Mouse (Mus musculus): ENCODE measurements at regions not wholly inside any gene's neighbourhood (a gene's known extent, or its start where the extent isn't known, plus 50 kb on each side); places are given as distances from the start of the nearest gene placed in this dataset.

GRCm38 (mm10) chr7:40674397-40674796 lies 223.7 kb upstream of the Vstm2b start:
- no peak for DNase-seq

GRCm38 (mm10) chr7:40677601-40678000 lies 220.5 kb upstream of the Vstm2b start:
- peak; percentile 76 to 79 for DNase-seq

- peak in 1 of 2 experiments; percentile 46 for DNase-seq
Measured at GRCm38 (mm10) chr7:40680567-40680966, 217.6 kb upstream of the Vstm2b start.

- peak in 1 of 2 experiments; percentile 23 for DNase-seq
Measured at GRCm38 (mm10) chr7:40680993-40681392, 217.1 kb upstream of the Vstm2b start.

GRCm38 (mm10) chr7:40683176-40683575 lies 215.0 kb upstream of the Vstm2b start:
- DNase-seq, result peak; percentile 66 to 82

GRCm38 (mm10) chr7:40683641-40684040 lies 214.5 kb upstream of the Vstm2b start:
- DNase-seq, result no peak

GRCm38 (mm10) chr7:40687005-40687404 lies 211.1 kb upstream of the Vstm2b start:
- DNase-seq, result no peak

GRCm38 (mm10) chr7:40688546-40688945 lies 209.6 kb upstream of the Vstm2b start:
- no peak for DNase-seq

GRCm38 (mm10) chr7:40693755-40694154 lies 204.4 kb upstream of the Vstm2b start:
- no peak for DNase-seq

- no peak for DNase-seq
Measured at GRCm38 (mm10) chr7:40697551-40697950, 200.6 kb upstream of the Vstm2b start.

- DNase-seq, result no peak
Measured at GRCm38 (mm10) chr7:40698309-40698708, 199.8 kb upstream of the Vstm2b start.

- DNase-seq, result no peak
Measured at GRCm38 (mm10) chr7:40699633-40700032, 198.5 kb upstream of the Vstm2b start.

- no peak for DNase-seq
Measured at GRCm38 (mm10) chr7:40700656-40701055, 197.5 kb upstream of the Vstm2b start.

- peak in 1 of 2 experiments; percentile 17 for DNase-seq
Measured at GRCm38 (mm10) chr7:40702191-40703045, 195.7 kb upstream of the Vstm2b start.

- DNase-seq, result no peak
Measured at GRCm38 (mm10) chr7:40708231-40708630, 189.9 kb upstream of the Vstm2b start.

GRCm38 (mm10) chr7:40717991-40718390 lies 180.1 kb upstream of the Vstm2b start:
- no peak for DNase-seq

GRCm38 (mm10) chr7:40736971-40737468 lies 161.1 kb upstream of the Vstm2b start:
- DNase-seq, result no peak

GRCm38 (mm10) chr7:40737496-40737895 lies 160.6 kb upstream of the Vstm2b start:
- no peak for DNase-seq

- no peak for DNase-seq
Measured at GRCm38 (mm10) chr7:40738174-40738573, 160.0 kb upstream of the Vstm2b start.

GRCm38 (mm10) chr7:40742553-40743151 lies 155.5 kb upstream of the Vstm2b start:
- no peak for DNase-seq

GRCm38 (mm10) chr7:40751779-40752178 lies 146.3 kb upstream of the Vstm2b start:
- DNase-seq, result peak; percentile 25 to 41

- no peak for DNase-seq
Measured at GRCm38 (mm10) chr7:40752195-40752594, 145.9 kb upstream of the Vstm2b start.

- no peak for DNase-seq
Measured at GRCm38 (mm10) chr7:40753490-40753889, 144.6 kb upstream of the Vstm2b start.

- DNase-seq, result peak; percentile 20 to 53
Measured at GRCm38 (mm10) chr7:40762520-40762919, 135.6 kb upstream of the Vstm2b start.
